Mouse (Mus musculus) liver, embryonic 15.5 days (tissue): ENCODE results near the gene Zfp960. TPM values are rescaled to one million over a fixed set of nuclear protein-coding genes. Genes with fewer than 3 reads are reported as not detected.
A peak's percentile ranks its signal among the peaks of the same experiment; 100 is the strongest.
"Not testable (repeated sequence)": the region's sequence is repeated elsewhere in the genome, so short reads cannot be mapped to it uniquely, and the experiment has no call there.

Experiments used
- ATAC-seq: fragments of 200-750 bp; cut with Nextera tagmentation; 2 replicates; pipeline ENCODE4 v1.8.0; 2017; ENCODE audit warnings: moderate number of reproducible peaks, mild to moderate bottlenecking, moderate library complexity; ENCODE audit not compliant: insufficient read depth
- H3K27ac ChIP-seq: fragments of 300-500 bp; sonication (generic); replicated peaks from 2 replicates; pipeline ENCODE4 v1.5.1; 2015; ENCODE audit warnings: mild to moderate bottlenecking, inconsistent platforms
- H3K27me3 ChIP-seq: fragments of 300-500 bp; sonication (generic); 2 replicates; pipeline ENCODE4 v1.6.1; 2015; ENCODE audit warnings: mild to moderate bottlenecking, inconsistent platforms
- H3K36me3 ChIP-seq: fragments of 300-500 bp; sonication (generic); replicated peaks from 2 replicates; pipeline ENCODE4 v1.6.1; 2015; ENCODE audit warnings: moderate library complexity, mild to moderate bottlenecking, inconsistent platforms
- H3K4me1 ChIP-seq: fragments of 300-500 bp; sonication (generic); replicated peaks from 2 replicates; pipeline ENCODE4 v1.6.1; 2015; ENCODE audit warnings: inconsistent platforms
- H3K4me2 ChIP-seq: fragments of 300-500 bp; sonication (generic); 2 replicates; pipeline ENCODE4 v1.6.1; 2015; ENCODE audit warnings: moderate library complexity, mild to moderate bottlenecking, inconsistent platforms
- H3K4me3 ChIP-seq: fragments of 300-500 bp; sonication (generic); replicated peaks from 2 replicates; pipeline ENCODE4 v1.5.1; 2015; ENCODE audit warnings: mild to moderate bottlenecking, inconsistent platforms
- H3K9ac ChIP-seq: fragments of 300-500 bp; sonication (generic); 2 replicates; pipeline ENCODE4 v1.6.1; 2015; ENCODE audit warnings: moderate library complexity, mild to moderate bottlenecking, inconsistent platforms
- H3K9me3 ChIP-seq: fragments of 300-500 bp; sonication (generic); replicated peaks from 2 replicates; pipeline ENCODE4 v1.6.1; 2016; ENCODE audit warnings: inconsistent platforms
- WGBS: fragments of 180-500 bp; shearing (Covaris S2); methylation state at CpG from one replicate; pipeline ENCODE4 v1.1.7; 2015; ENCODE audit warnings: mixed read lengths; ENCODE audit not compliant: insufficient replicate concordance; 5-methylcytosine and 5-hydroxymethylcytosine counted together
- polyA plus RNA-seq: library from polyadenylated mRNA; unstranded; fragments of >200 nt; fragmentation: Nextera tagmentation; extraction: Ambion mirVana; gene quantifications from 2 replicates; pipeline ENCODE4 v1.2.1, GENCODE M21; 2015

The Zfp960 gene
- 0.89 and 1.0 TPM in 2 replicates for polyA plus RNA-seq

GRCm38 (mm10) chr17:17063628-17064494 is at the start of gene Zfp960:
Gene Zfp960, plus strand, starts transcription at chr17:17064113.
- H3K9ac ChIP-seq, H3K27ac ChIP-seq, H3K4me1 ChIP-seq, H3K9me3 ChIP-seq, H3K27me3 ChIP-seq, H3K36me3 ChIP-seq: not testable (repeated sequence)
- WGBS = 1% methylated on average over 17 of the region's 21 CpGs
- Histone ChIP-seq H3K4me3 (peak within 1 kb of the TSS; percentile 49), H3K4me2 (peak within 1 kb of the TSS; percentile 42)
- ATAC-seq = peak; percentile 89

GRCm38 (mm10) chr17:17018071-17018470 is 45.8 kb upstream of the Zfp960 start:
- not testable (repeated sequence) for H3K4me3 ChIP-seq, H3K4me2 ChIP-seq, H3K27me3 ChIP-seq, ATAC-seq, H3K4me1 ChIP-seq, H3K9me3 ChIP-seq, H3K27ac ChIP-seq, H3K36me3 ChIP-seq, H3K9ac ChIP-seq
- 82% methylated on average over 2 of the region's 2 CpGs for WGBS

DNA sequence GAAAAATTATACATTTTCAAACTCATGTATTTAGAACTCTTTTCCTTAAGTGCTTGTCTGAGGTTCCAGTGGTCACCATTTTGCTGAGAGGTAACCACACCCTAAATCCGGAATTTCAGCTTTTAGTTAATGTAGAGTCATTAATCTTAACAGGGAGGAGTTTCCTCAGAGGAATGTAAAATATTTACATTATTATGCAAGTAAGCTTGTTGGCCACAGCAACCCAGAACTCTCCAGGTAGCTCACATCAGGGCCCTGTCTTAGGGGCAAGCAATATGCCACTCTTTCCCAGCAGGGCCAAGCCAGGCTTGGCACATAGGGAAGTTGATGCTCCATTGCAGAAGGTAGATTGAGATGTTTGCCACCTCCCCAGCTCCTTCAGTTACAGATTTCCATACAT is 4.3 kb upstream of the Zfp960 start:
- H3K36me3 ChIP-seq, H3K4me3 ChIP-seq, H3K4me2 ChIP-seq, H3K9ac ChIP-seq, H3K4me1 ChIP-seq, H3K27me3 ChIP-seq, H3K27ac ChIP-seq, ATAC-seq, H3K9me3 ChIP-seq: not testable (repeated sequence)
- WGBS = 47% methylated on average over 1 of the region's 1 CpGs

GRCm38 (mm10) chr17:17120830-17121502 is 57.1 kb downstream of the Zfp960 start, which contains the start of gene Zfp97:
Gene Zfp97, plus strand, starts transcription at chr17:17121415.
- not testable (repeated sequence) for H3K9ac ChIP-seq, H3K9me3 ChIP-seq, H3K4me3 ChIP-seq, H3K36me3 ChIP-seq, H3K4me1 ChIP-seq, H3K4me2 ChIP-seq, H3K27me3 ChIP-seq, H3K27ac ChIP-seq
- ATAC-seq = peak; percentile 100
- no CpG with 5 or more reads among the region's 8 CpGs for WGBS

Other genes with a start within 250 kb of the Zfp960 start
- 1.5 and 1.6 TPM in 2 replicates for gene Zfp97, start 57.3 kb downstream of the Zfp960 start, polyA plus RNA-seq